Mouse (Mus musculus) adrenal gland, adult 8-10 months (tissue): ENCODE measurements at regions not wholly inside any gene's neighbourhood (a gene's known extent, or its start where the extent isn't known, plus 50 kb on each side); places are given as distances from the start of the nearest gene placed in this dataset.
A peak's percentile ranks its signal among the peaks of the same experiment; 100 is the strongest.

ENCODE experiments used
- DNase-seq: peaks from one replicate; pipeline ENCODE4 v3.0.0; 2022

DNA sequence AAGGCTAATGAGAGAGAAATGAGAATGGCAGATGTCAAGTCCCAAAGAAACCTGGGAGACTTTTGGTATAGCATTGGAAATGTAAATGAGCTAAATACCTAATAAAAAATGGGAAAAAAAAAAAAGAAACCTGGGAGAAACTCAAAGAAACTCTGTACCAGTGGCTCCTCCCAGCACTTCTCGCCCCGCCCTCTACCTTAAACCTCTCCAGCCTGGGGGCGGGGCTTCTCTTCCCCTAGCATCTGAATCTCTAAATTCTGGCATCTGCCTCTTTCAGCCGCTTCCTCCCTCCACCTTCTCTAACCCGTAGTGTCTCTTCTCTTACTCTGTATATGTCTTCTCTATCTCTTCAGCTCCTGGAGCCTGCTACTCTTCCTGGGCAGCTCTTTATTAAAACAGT, 53.2 kb downstream of the Gpr6 start:
- DNase-seq, result no peak

DNA sequence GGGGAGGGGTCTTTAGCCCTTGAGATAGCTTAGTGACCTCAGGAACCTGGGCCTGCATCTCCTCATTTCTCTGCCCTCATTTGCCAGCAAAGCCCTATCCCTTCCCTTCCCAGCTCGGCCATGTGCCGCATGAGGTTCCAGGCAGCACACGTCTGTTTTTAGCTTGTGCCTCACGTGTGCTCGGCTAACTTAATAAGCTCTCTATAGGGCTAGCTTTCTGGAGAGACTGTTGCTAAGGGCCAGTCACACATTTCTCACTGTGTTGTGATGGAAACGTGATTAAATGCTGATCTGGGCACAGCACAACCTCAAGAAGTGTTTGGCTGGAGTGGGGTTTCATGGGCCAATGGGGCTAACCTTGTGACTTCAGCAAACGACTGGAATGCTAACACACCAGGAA, 55.5 kb downstream of the Gpr6 start:
- no peak for DNase-seq

DNA sequence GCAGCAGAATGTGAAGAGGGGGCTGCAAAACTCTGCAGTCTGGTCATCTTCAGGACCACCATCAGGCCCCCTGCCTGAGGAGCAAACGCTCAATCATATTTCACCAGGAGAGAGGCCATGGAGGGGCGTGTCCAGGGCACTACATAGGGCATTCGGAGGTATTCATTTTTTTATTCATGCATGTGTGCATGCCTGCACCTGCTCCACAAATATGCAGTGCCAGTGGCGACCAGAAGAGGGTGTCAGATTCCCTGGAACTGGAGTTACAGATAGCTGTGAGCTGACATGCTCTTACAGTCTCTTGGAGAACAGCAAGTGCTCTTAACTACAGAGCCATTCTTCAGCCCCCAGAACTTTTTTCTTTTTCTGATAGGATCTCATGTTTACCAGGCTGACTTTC, 56.4 kb downstream of the Gpr6 start:
- peak; percentile 35 for DNase-seq

DNA sequence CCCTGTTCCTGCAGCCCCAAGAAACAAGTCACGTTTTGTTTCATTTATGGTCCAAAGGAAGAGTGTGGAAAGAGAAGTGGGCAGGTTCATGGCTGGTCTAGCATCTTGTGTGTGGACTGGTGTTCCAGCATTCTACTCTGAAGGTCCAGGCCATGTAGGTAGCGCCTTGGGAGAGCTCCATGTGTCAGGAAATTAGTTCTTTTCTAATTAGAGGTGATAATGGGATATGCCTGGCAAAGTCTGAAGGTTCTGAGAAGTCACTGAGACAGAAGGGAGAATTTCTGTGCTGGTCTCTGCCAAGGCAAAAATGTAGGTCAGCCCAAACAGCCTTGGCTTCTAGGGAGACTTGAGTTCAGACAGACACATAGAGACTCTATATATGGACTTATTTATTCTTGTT, 61.5 kb downstream of the Gpr6 start:
- no peak for DNase-seq

DNA sequence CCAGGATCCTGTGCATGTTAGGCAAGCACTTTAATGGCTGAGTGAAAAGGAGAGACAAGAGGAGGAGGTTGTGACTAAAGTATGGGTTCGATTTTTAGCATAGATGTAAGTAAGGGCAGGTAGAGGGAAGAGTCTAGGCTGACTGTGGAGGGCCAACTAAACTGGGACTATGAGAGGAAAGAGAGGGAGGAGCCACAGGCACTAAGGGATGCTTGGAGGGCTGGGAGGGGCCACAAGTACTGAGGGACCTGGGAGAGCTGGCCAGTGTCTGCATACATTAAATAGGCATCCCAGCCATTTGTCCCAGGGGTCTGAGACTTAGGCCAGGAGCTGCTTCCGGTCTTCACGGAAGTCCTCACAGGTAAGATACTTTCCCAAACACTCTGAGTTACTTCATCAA, 64.2 kb downstream of the Gpr6 start:
- DNase-seq, result no peak

DNA sequence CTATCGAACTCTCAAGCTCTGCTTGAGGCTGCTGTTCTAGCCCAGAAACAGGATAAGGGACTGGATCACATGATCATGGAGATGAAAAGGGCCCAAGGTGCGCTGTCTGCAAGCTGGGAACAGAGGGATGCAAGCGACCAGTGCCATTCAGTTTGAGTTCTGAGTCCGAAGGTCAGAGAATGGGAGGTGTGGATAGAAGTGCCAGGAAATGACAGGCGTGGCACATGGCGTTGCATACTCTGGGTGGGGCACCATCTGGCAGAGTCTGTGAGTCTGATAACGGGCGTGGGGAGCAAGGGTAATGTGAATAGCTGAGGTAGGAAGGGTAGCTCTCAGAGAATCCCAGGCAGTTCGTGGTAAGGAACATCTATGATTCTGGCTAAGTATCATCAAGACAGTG, 65.5 kb downstream of the Gpr6 start:
- no peak for DNase-seq

DNA sequence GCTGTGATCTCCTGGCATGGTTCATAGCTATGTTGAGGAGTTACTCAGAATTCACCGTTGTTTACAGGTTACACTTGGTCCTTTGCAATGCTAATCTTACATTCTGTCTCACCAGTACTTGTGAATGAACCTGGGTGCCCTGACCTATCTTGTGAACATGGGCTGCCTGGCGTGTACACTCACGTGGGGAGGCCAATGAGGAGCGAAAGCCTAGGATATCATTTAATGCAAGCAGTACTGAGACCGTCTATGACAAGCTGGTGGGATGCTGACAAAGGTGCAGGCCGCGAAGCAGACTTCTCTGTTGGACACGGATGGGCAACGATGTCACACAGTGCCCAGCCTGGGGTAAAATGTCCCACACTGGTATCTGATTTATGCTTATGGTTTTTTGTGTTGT, 66.3 kb downstream of the Gpr6 start:
- no peak for DNase-seq

DNA sequence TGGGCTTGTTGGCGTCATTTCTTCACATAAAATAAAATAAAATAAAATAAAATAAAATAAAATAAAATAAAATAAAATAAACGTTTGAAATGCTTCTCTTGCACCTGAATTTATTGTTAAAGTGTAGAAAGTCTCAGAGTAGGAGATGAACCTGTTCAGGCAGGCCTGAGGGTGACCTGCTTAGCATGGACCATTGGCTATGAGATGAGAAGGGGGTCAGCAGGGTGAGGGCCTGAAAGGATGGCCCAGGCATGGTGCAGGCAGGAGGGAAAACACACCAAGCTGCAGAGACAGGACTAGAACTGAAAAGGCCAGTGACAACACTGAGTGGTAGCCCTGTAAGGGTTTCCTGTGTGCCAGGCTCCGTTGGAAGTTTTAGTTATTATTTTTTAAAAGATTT, 67.3 kb downstream of the Gpr6 start:
- DNase-seq, result no peak

DNA sequence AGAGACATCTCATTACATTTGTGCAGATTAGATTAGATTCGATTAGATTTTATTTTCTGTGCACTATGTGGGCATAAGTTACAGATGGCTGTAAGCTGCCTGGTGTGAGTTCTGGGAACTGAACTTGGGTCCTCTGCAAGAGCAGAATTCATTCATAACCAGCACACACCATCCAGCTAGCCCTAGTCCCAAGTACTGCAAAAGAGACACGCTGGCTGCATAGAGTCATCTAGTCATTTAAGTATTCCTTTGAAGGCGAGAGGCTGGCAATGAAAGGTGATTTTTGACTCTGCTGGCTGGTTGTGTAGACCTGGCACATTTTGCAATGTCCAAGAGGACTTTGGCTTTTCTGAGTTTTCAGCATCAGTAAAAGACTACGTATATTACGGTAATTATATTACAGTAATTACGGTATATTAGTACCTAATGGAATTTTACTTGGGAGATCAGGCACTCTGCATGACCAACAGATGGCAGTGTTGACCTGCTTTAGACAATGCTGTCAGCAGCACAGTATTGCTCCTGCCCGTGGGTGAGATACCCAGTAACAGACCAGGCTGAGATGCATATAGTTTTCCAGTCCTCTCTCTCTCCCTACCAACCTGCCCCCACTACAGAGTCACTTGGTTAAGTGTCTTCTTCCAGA, 67.9 kb downstream of the Gpr6 start:
- peak; percentile 46 for DNase-seq

DNA sequence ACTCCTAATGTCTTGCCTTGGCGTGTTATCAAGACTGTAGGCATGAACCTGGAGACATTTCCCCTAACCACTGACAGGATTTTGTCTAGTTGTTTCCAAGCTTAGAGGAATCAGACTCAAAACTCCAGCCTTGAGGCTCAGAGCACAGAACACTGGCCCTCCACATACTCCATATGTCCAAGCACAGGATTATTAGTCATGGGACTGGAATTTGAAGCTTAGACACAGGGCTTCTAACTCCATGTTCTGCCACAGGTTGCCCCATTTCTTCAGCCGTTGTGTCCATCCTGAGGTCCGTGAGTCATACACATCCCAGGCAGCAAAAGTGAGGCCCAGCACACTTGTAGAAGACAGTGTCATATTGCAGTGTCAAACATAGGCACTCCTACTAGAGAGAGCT, 68.9 kb downstream of the Gpr6 start:
- no peak for DNase-seq

DNA sequence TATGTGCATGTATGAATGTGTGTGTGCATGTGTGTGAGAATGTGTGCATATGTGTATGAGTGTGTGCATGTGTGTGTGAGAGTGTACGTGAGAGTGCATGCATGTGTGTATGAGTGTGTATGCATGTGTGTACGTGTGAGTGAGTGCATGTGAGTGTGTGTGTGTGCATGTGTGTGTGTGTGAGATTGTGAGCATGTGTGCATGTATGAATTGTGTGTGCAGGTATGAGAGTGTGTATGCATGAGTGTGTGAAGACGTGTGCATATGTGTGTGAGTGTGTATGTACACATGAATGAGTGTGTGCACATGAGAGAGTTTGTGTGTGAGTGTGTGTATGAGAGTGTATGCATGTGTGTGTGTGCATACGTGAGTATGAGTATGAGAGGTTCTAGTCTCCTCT, 71.1 kb downstream of the Gpr6 start:
- no peak for DNase-seq

DNA sequence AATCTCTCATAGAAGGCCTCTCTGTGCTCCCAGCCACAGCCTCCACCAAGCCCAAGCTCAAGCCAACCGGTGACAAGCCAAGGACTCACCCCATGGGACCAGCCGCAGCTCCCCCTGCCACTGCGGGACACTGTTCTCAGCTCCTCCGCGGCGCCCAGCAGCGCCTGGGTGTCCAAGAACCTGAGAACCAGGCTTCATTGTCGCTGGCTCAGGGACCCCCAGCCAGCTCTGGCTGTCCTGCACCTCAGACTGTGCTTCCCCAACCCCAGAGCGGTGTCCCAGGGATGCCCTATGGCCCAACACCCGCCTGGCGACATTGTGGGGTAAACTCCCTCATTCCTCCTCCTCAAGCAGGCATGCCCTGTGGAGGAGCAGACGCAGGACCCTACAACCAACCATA, 72.6 kb downstream of the Gpr6 start:
- DNase-seq, result no peak

DNA sequence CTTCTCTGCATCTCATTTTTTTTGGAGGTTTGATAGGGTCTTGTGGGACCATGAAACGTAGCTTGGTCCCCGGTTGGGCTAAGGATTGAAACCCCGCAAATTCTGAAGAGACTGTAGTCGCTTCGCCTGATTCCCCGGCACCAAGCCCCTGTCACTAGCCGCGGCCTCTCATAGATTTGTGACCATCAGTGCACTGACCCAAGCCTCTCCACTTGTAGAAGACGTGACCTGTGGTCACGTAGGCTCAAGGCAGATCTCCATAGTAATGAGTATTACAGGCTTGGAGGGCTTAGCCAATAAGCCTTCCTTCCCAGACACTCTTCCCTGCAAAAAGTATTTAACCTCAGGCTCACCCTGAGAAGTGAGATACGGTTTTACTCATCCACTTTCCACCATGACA, 73.3 kb downstream of the Gpr6 start:
- DNase-seq, result no peak

DNA sequence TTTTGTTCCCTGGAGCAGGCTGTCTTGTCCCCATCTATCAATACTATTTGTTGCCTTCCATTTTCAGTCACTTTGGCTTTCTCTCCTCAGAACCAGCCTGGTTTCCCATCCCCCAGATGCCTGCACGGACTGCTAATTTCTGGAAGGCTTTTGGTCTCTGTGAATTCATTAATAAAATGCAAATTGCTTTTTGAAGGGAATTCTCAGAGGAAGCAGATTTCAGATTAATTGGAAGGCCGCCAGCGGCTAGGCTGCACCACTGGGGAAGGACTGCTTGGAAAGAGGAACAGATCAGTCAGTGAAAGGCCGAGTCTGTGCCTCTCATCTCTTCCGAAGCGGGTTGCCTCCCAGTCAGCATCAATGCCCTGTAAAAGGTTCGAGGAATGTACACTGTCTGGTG, 73.8 kb downstream of the Gpr6 start:
- no peak for DNase-seq

DNA sequence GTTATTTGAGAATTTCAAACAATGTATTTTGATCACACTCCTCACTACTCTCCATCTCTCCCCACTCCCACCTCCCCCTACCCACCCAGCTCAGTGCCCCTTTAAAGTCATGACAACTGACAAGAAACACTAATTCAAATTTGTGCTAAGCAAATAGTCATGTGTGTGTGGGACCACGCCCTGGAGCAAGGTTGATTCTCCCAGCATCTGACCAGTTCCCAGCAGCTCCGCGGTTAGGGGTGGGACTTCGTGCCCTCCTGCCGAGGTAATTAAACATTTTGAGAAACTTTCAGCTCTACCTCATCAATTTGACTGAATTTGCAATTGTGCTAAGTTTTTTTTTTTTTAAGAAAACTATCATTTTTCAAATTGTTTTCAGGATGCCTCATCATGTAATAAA, 74.5 kb downstream of the Gpr6 start:
- no peak for DNase-seq
